Mouse (Mus musculus) brain, embryonic 14.5 days (tissue): ENCODE measurements around the gene Wnt10b.

ENCODE experiments used
- CTCF ChIP-seq: fragments of 200-500 bp; IDR thresholded peaks from 2 replicates; pipeline ENCODE4 v1.5.1; 2012; ENCODE audit warnings: inconsistent platforms, mild to moderate bottlenecking, moderate library complexity, borderline replicate concordance; ENCODE audit not compliant: insufficient read depth, insufficient read length; ENCODE audit errors: extremely low read depth
- POLR2A ChIP-seq: fragments of 200-500 bp; IDR thresholded peaks from 2 replicates; pipeline ENCODE4 v1.6.1; 2012; ENCODE audit warnings: mild to moderate bottlenecking, inconsistent platforms, borderline replicate concordance; ENCODE audit not compliant: poor library complexity, insufficient read depth, insufficient read length, severe bottlenecking; ENCODE audit errors: extremely low read depth

- TF ChIP-seq POLR2A: no peak
- TF ChIP-seq CTCF: peak; percentile 62; the same call in 1 of the 2 replicates
These were observed 7.8 kb upstream of the Wnt10b start for GRCm38 (mm10) chr15:98785744-98786143.
